Mouse (Mus musculus) E14TG2a.4 (cell line): Measurements from ENCODE around the gene Serac1.

Source experiments
- CTCF ChIP-seq: conservative IDR thresholded peaks from 2 replicates; pipeline ENCODE4 v1.5.1; 2014; ENCODE audit warnings: low read length
- NANOG ChIP-seq: IDR thresholded peaks from 2 replicates; pipeline ENCODE4 v1.6.1; 2014; ENCODE audit warnings: borderline replicate concordance, low read length, mixed read lengths

- TF ChIP-seq CTCF (no peak), NANOG (no peak)
Measured at GRCm38 (mm10) chr17:6123776-6124175, 44.2 kb upstream of the Serac1 start.
